Mouse (Mus musculus): ENCODE data around the gene Pla1a. TPM values are rescaled to one million over a fixed set of nuclear protein-coding genes. Genes with fewer than 3 reads are reported as not detected.
"Not testable (repeated sequence)": the region's sequence is repeated elsewhere in the genome, so short reads cannot be mapped to it uniquely, and the experiment has no call there.

The Pla1a gene
- polyA plus RNA-seq, 1 experiment from 2014 or later: 0.37 TPM

- 84% methylated on average over 11 of the region's 11 CpGs for WGBS
- no peak overlapping the region for H3K27ac ChIP-seq
- H3K4me3 ChIP-seq: no peak overlapping the region
- no peak for ATAC-seq (ENCODE audit: low FRiP score)
- no peaks in the 10 kb centered on the region for H3K9me3 ChIP-seq (replicated peaks)
- H3K4me2 ChIP-seq (replicated peaks): no peak overlapping the region
- peaks cover 4% of the 10 kb centered on the region for H3K36me3 ChIP-seq
- H3K9ac ChIP-seq: no peak overlapping the region
- H3K4me1 ChIP-seq: peaks cover 17% of the 10 kb centered on the region
- no peaks in the 10 kb centered on the region for H3K27me3 ChIP-seq
Measured at GRCm38 (mm10) chr16:38454533-38455254, 21.7 kb upstream of the Pla1a start.

- peaks cover 11% of the 10 kb centered on the region for H3K36me3 ChIP-seq
- no peak overlapping the region for H3K27ac ChIP-seq
- H3K4me3 ChIP-seq: no peak overlapping the region
- no peak overlapping the region for H3K4me2 ChIP-seq (replicated peaks)
- H3K9ac ChIP-seq: no peak overlapping the region
- no peak for ATAC-seq (ENCODE audit: low FRiP score)
- 92% methylated on average over 4 of the region's 4 CpGs for WGBS
- peaks cover 17% of the 10 kb centered on the region for H3K4me1 ChIP-seq
- no peaks in the 10 kb centered on the region for H3K27me3 ChIP-seq
- H3K9me3 ChIP-seq (replicated peaks): no peaks in the 10 kb centered on the region
Measured at GRCm38 (mm10) chr16:38453952-38454351, 21.0 kb upstream of the Pla1a start.

- H3K4me3 ChIP-seq: peak overlapping the region; percentile 74
- no peaks in the 10 kb centered on the region for H3K9me3 ChIP-seq (replicated peaks)
- 28% methylated on average over 3 of the region's 3 CpGs for WGBS
- ATAC-seq (ENCODE audit: low FRiP score): no peak
- H3K36me3 ChIP-seq: peaks cover 19% of the 10 kb centered on the region
- 0 out of 2 replicates have a peak overlapping the region, but pooled peaks have one; percentile 83 for H3K27ac ChIP-seq
- H3K27me3 ChIP-seq: no peaks in the 10 kb centered on the region
- peak overlapping the region; percentile 82 for H3K9ac ChIP-seq
- H3K4me1 ChIP-seq: peaks cover 17% of the 10 kb centered on the region
- H3K4me2 ChIP-seq (replicated peaks): peak overlapping the region; percentile 71
Measured at GRCm38 (mm10) chr16:38453203-38453553, 20.2 kb upstream of the Pla1a start.

- Histone ChIP-seq H3K9ac (peak within 1 kb of the TSS; percentile 82), H3K4me2 (replicated peaks) (peak within 1 kb of the TSS; percentile 71), H3K36me3 (peaks cover 24% of the 10 kb centered on the region), H3K9me3 (replicated peaks) (no peaks in the 10 kb centered on the region), H3K27ac (peak within 1 kb of the TSS; percentile 83), H3K4me1 (peaks cover 17% of the 10 kb centered on the region), H3K27me3 (no peaks in the 10 kb centered on the region), H3K4me3 (peak within 1 kb of the TSS; percentile 74)
- peak; percentile 98 for ATAC-seq (ENCODE audit: low FRiP score)
- under 1% methylated on average over 53 of the region's 61 CpGs for WGBS
Measured at GRCm38 (mm10) chr16:38452442-38453202, 19.7 kb upstream of the Pla1a start, which contains the start of gene Adprh. Adprh (minus strand) TSS chr16:38452703.

- H3K27ac ChIP-seq: peak overlapping the region; percentile 83; the same call in 1 of the 2 replicates
- peak overlapping the region; percentile 71 for H3K4me2 ChIP-seq (replicated peaks)
- no peaks in the 10 kb centered on the region for H3K27me3 ChIP-seq
- 47% methylated on average over 12 of the region's 12 CpGs for WGBS
- no peaks in the 10 kb centered on the region for H3K9me3 ChIP-seq (replicated peaks)
- peaks cover 17% of the 10 kb centered on the region for H3K4me1 ChIP-seq
- H3K36me3 ChIP-seq: peaks cover 34% of the 10 kb centered on the region
- ATAC-seq (ENCODE audit: low FRiP score): peak; percentile 9; the same call in 1 of the 2 replicates
- peak overlapping the region; percentile 74 for H3K4me3 ChIP-seq
- H3K9ac ChIP-seq: peak overlapping the region; percentile 82
Measured at GRCm38 (mm10) chr16:38451421-38452205, 18.7 kb upstream of the Pla1a start.

- peaks cover 17% of the 10 kb centered on the region for H3K4me1 ChIP-seq
- peaks cover 43% of the 10 kb centered on the region for H3K36me3 ChIP-seq
- 86% methylated on average over 7 of the region's 7 CpGs for WGBS
- no peaks in the 10 kb centered on the region for H3K27me3 ChIP-seq
- H3K4me3 ChIP-seq: no peak overlapping the region
- ATAC-seq (ENCODE audit: low FRiP score): no peak
- H3K9ac ChIP-seq: no peak overlapping the region
- H3K9me3 ChIP-seq (replicated peaks): no peaks in the 10 kb centered on the region
- H3K27ac ChIP-seq: no peak overlapping the region
- H3K4me2 ChIP-seq (replicated peaks): no peak overlapping the region
Measured at GRCm38 (mm10) chr16:38450707-38451106, 17.8 kb upstream of the Pla1a start.

GRCm38 (mm10) chr16:38448458-38448857 is 15.5 kb upstream of the Pla1a start:
- 92% methylated on average over 12 of the region's 12 CpGs for WGBS
- H3K36me3 ChIP-seq: peaks cover 66% of the 10 kb centered on the region
- no peak overlapping the region for H3K4me3 ChIP-seq
- H3K9me3 ChIP-seq (replicated peaks): no peaks in the 10 kb centered on the region
- no peak for ATAC-seq (ENCODE audit: low FRiP score)
- no peak overlapping the region for H3K9ac ChIP-seq
- no peak overlapping the region for H3K4me2 ChIP-seq (replicated peaks)
- no peak overlapping the region for H3K27ac ChIP-seq
- H3K27me3 ChIP-seq: no peaks in the 10 kb centered on the region
- peaks cover 17% of the 10 kb centered on the region for H3K4me1 ChIP-seq

- peaks cover 74% of the 10 kb centered on the region for H3K36me3 ChIP-seq
- H3K9ac ChIP-seq: no peak overlapping the region
- 91% methylated on average over 21 of the region's 21 CpGs for WGBS
- no peaks in the 10 kb centered on the region for H3K27me3 ChIP-seq
- H3K9me3 ChIP-seq (replicated peaks): no peaks in the 10 kb centered on the region
- H3K4me3 ChIP-seq: no peak overlapping the region
- no peak overlapping the region for H3K4me2 ChIP-seq (replicated peaks)
- peaks cover 15% of the 10 kb centered on the region for H3K4me1 ChIP-seq
- H3K27ac ChIP-seq: no peak overlapping the region
- ATAC-seq (ENCODE audit: low FRiP score): no peak
Measured at GRCm38 (mm10) chr16:38447366-38447765, 14.4 kb upstream of the Pla1a start.

GRCm38 (mm10) chr16:38446141-38446540 is 13.2 kb upstream of the Pla1a start:
- H3K36me3 ChIP-seq: peaks cover 74% of the 10 kb centered on the region
- H3K9ac ChIP-seq; H3K27me3 ChIP-seq; H3K4me1 ChIP-seq; ATAC-seq (ENCODE audit: low FRiP score); H3K27ac ChIP-seq; H3K4me2 ChIP-seq (replicated peaks); H3K9me3 ChIP-seq (replicated peaks); H3K4me3 ChIP-seq: not testable (repeated sequence)
- 96% methylated on average over 2 of the region's 2 CpGs for WGBS

GRCm38 (mm10) chr16:38445576-38445975 is 12.6 kb upstream of the Pla1a start:
- Histone ChIP-seq H3K27ac (no peak overlapping the region), H3K9ac (no peak overlapping the region), H3K4me2 (replicated peaks) (no peak overlapping the region), H3K4me1 (peaks cover 3% of the 10 kb centered on the region; the same call in 1 of the 2 replicates), H3K36me3 (peaks cover 74% of the 10 kb centered on the region), H3K27me3 (no peaks in the 10 kb centered on the region), H3K9me3 (replicated peaks) (no peaks in the 10 kb centered on the region), H3K4me3 (no peak overlapping the region)
- ATAC-seq (ENCODE audit: low FRiP score): no peak
- WGBS: 96% methylated on average over 20 of the region's 20 CpGs

GRCm38 (mm10) chr16:38445046-38445445 is 12.1 kb upstream of the Pla1a start:
- Histone ChIP-seq H3K9me3 (replicated peaks) (no peaks in the 10 kb centered on the region), H3K4me1 (no peaks in the 10 kb centered on the region), H3K9ac (no peak overlapping the region), H3K4me2 (replicated peaks) (no peak overlapping the region), H3K27me3 (no peaks in the 10 kb centered on the region), H3K27ac (no peak overlapping the region), H3K4me3 (no peak overlapping the region), H3K36me3 (peaks cover 74% of the 10 kb centered on the region)
- ATAC-seq (ENCODE audit: low FRiP score): no peak
- WGBS: 94% methylated on average over 1 of the region's 1 CpGs
